Mouse (Mus musculus): ENCODE measurements at regions not wholly inside any gene's neighbourhood (a gene's known extent, or its start where the extent isn't known, plus 50 kb on each side); places are given as distances from the start of the nearest gene placed in this dataset.

DNA sequence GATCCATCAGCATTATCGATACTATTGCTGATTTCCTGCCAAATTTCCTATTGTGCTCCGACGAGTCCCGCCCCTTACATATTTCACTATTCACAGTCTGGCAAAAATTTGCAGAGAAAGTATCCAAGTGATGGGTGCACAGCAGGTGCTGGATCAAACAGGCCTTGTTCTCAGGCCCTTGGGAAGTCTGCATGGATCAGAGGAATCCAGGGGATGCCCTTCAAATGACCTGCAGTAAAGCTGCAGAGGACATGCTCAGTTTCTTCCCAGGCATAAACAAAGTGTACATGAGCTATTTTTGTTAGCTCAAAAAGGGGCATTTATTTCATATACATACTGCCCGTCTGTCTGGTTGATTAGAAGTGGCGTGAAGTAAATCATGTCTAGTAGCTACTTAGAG is 194.2 kb upstream of the Zic1 start:
- no peak for DNase-seq

DNA sequence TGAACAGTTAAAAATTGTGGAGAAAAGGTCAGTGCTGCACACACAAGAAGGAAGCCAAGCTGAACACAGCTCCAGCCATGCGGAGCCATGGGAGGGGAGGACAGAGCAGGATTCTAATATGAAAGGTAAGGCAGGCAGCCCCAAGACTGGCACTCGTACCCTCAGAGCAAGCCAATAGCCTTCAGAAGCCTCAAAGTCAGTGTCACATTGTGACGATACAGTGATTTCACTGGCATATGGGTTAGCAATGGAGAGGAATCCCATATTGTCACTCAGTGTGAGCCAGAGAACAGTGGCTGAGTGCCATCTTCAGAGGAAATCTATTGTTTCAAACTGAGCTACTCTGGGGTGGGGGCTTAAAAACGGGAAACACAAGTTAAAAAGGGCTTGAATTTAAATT is 181.4 kb upstream of the Zic1 start:
- DNase-seq: no peak

DNA sequence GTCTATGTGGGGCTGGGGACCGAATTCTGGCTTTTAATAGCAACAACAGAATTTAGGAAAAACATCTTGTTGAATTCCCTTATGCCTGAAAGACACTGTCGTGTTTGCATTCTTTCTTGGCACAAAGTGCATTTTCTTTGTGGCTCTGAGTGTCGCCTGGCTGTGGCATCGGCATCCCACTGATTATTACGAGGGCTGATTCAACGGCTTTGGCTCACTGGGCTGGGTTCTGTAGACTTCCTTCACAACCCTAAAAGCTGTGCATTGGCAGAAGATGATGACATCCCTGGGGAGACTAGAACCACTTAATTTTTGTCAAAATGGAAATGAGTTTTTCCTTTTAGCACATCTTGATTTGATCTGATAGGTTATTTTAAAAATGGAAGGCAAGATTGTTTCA is 179.8 kb upstream of the Zic1 start:
- no peak for DNase-seq

DNA sequence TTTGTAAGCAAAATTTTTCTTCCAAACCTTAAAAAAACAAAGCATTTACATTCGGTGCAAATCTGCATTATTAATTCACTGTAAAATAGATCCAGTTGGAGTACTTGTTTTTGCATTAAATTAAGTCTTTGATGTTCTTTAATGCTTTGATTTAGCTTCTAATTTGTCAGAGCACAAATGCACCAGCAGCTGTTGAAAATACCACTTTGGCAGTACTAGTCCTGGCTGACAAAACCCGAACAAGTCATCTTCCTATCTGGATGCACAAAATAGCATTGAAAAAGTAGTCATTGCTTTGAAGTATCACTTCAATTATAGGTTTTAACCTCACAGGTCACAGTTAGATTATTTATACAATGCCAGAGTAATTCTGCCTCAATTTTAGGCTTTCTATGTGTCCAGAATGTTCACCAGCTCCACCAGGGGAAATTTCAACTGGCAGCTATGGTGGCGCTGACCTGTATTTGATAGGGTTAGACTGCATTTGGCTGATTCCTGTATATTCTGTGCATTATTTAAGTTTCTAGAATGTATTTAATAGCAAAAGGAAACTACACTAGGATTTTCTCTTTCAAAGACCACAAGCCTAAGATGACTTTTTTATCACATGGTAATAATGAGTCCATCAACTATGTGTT is 163.3 kb upstream of the Zic1 start:
- no peak for DNase-seq

DNA sequence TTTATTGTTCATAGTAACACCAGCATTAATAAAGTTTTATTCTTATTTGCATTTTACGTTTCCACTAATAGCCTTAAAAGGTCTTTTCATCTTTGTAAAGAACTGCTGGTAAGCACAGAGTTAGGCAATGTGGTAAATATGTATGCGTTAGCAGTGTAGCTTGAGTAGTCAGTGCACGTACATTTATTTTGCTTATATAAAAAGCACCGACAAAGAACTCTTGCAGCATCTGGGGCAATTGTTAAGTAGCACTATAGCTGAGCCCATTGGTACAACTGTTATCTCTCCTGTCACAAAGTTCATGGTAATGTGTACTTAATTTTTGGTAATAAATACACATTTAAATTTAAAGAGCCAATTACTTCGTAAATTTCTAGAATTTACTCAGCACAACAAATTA is 162.8 kb upstream of the Zic1 start:
- no peak for DNase-seq

DNA sequence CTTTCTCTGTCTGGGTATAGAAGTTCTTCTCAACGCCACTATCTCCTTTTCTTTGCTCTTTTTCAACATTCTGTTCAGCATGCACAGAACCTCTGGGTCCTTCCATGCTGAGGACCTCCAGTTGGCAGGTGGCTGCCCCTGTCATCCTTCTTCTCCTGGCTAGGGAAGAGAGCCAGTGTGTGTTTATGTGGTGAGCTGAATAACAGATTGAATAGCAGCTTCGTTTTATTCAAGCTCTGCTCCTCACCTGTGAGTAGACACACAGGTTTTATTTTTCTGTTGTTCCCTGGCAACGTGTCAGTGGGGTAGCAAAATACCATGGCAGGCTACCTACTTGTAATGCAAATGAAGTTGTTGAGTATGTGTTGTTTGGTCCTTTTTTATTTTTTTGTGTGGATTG is 154.9 kb upstream of the Zic1 start:
- no peak for DNase-seq

DNA sequence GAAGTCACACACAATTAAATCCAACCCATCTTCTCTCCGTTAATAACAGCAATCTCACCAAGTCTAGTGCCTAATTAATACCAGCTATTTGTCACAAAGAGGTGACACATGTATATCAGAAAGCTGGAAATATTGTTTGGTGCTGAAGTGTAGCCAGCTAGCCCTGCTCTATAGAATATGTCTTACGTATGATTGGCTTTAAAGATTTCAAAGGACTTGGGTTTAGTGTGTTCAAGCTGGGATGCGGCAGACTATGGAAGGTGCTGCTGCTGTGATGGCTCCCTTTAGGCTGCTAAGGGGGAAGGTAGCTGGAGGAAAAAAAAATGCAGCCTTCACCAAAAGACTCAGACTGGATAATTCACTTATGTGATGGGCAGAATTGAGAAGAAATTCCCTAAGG is 144.1 kb upstream of the Zic1 start:
- no peak for DNase-seq

DNA sequence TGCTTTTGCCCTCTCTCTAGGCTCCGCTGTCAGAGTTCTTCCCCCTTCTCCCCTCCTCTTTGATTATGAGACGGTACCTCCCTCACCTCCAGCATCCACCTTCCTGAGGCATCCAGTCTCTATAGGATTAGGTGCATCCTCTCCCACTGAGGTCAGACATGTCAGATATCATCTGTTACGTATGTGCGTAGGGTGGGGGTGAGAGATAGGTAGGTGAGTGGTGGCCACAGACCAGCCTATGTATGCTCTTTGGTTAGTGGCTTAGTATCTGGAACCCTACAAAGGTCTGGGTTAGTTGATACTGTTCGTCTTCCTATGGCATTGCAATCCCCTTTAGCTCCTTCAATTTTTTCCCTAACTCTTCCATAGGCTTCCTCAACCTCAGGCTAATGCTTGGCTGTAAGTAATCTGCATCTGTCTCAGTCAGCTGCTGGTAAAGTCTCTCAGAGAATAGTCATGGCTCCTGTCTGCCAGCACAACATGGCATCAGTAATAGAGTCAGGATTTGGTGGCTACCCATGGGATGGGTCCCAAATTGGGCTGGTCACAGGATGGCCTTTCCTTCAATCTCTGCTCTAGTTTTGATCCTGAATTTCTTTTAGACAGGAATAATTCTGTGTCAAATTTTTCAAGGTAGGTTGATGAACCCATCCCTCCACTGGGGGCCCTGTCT is 138.2 kb upstream of the Zic1 start:
- DNase-seq: no peak

DNA sequence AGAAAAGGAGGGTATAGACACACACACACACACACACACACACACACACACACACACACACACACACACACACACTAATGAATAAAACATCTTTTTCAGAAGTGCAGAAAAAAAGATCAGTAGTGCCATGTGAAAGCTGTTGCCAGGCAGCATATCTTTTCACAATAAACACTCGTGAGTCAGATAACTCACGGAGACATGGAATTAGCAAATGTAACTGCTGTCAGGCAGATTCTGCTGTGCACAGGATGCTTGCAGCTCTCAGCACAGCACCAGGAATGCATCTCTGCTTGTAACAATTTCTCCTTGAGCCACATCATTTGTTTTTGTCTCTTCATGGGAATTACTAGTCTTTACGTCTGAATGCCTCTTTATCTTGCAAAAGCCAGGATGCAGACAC is 111.0 kb upstream of the Zic1 start:
- no peak for DNase-seq

DNA sequence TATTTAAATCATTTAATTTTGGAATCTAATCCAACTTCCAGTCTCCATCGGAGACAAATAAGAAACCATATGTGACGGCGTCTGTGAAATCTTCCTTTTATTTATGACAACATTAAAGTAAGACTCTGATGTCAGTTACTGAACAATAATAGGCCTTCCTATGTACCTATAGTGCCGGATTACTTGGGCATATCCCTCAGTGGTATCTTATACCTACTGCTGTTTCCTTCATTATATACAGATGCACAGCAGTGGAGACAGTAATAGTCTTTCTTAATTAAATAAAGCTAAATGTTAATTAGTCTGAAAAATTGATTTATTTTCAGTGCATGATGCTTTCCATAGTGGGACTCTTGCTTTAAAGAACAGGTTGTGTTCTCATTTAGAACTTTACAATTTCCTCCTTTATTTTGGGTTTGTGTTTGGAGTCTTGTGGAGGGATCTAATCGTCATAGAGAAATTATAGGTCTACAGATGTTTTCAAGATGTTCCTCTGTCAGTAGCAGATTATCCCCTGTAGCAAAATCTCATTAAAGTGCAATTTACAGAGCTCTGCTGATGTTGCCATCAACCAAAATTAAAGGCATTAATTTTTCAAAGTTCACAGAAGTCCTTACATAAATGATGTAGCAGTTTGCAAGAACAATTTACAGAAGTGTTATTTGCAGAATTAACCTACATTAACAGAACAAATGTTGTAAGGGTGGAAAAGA is 97.3 kb upstream of the Zic1 start:
- no peak for DNase-seq

DNA sequence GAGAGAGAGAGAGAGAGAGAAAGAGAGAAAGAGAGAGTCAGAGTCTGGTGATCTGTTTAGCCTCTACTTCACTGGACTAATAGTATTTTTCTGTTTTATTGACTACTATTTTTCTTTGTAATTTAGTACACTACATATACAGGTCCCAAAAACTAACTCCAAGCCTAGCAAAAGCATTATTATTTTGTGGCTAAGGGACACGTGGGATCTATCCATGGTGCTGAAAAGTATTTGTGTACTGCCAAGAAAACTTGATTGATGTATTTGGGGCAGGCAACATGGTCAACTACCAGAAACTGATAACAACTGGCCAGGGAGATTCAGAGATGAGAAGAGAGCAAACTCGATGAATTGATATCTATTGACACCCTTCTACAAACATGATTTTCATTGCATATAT is 94.3 kb upstream of the Zic1 start:
- no peak for DNase-seq

DNA sequence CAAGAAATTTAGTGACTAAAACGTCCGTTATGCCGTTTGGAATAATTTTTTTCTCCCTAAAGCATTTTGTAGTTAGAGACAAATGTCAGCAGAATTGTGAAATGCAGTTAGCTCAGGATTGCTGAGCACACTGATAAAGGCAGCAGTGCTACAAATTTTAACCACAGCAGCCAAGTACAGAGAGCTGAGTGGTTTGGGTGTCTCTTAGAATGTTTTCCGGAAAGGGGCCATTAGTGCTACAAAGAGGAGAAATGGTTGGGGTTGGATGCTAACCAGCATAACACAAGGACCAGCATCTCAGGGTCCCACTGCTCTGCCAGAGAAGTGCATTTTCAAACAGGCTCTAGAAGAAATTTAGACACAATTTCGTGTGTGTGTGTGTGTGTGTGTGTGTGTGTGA is 91.2 kb upstream of the Zic1 start:
- no peak for DNase-seq

DNA sequence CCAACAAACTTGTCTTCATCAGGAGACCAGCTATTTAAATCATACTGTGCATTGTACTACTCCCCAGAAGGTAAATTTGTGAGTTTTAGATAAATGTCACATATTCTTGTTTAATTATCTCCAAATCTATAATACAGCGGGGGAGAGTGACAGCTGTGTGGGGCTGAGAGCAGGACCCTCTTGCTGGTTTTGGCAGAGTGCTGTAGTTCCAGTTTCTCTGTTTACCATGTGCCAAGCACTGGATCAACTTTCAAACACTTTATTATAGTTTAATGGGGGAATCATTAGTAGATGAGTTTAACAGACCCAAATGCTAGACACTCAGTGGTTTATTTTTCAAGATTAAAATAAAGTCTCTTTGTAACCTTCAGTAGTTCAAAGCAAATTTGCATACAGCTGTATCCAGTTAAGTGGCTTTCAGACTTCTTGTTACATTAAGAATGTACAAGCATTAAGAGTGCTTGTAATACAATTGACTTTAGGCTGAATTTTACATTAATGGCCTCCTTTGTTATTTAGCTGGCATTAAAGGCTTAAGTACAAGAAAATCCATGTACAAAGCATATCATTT is 90.7 kb upstream of the Zic1 start:
- no peak for DNase-seq

DNA sequence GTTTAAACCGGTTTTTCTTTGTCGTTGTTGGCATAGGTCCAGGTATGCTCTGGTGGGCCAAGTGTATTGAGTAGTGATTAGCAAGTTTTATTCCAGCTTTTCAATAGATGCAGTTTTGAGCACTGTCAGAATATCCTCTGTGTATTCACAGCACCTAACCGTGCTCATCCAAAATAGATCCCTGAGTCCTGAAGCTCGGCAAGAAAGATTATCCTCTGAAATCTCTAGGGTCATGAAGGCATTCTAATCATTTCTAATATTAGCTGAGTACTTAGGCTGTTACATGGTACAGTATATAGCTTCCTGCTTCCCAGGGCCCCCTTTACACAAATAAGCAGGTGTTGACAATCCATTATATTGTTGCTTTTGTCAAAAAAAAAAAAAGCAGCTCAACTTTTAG is 73.5 kb upstream of the Zic1 start:
- no peak for DNase-seq

Measured in kidney, postnatal 10 days (tissue).